Mouse (Mus musculus): ENCODE results near the gene Pth. TPM values are rescaled to one million over a fixed set of nuclear protein-coding genes. Genes with fewer than 3 reads are reported as not detected.

Gene Pth
- not detected in 2 replicates for polyA plus RNA-seq (2016; fragmentation: Nextera tagmentation; extraction: Ambion mirVana)

GRCm38 (mm10) chr7:113388470-113388869 is at the start of gene Pth:
Pth (minus strand) TSS chr7:113388570.
- H3K27ac ChIP-seq, result no peak within 1 kb of the TSS
- no peak within 1 kb of the TSS for H3K4me3 ChIP-seq
- H3K4me1 ChIP-seq (replicated peaks), result no peaks in the 10 kb centered on the region
- no peak for DNase-seq (ENCODE audit: low spot score)
- 89% methylated on average over 2 of the region's 2 CpGs for WGBS
- no peaks in the 10 kb centered on the region for H3K27me3 ChIP-seq (ENCODE audit: insufficient read depth, poor library complexity, severe bottlenecking)
- H3K36me3 ChIP-seq, result no peaks in the 10 kb centered on the region
- H3K9me3 ChIP-seq, result no peaks in the 10 kb centered on the region

GRCm38 (mm10) chr7:113436312-113436711 is 47.9 kb upstream of the Pth start:
- Histone ChIP-seq H3K27me3 (ENCODE audit: insufficient read depth, poor library complexity, severe bottlenecking) (no peaks in the 10 kb centered on the region), H3K36me3 (no peaks in the 10 kb centered on the region), H3K9me3 (no peaks in the 10 kb centered on the region), H3K4me3 (no peak overlapping the region), H3K4me1 (replicated peaks) (no peaks in the 10 kb centered on the region), H3K27ac (no peak overlapping the region)
- DNase-seq (ENCODE audit: low spot score), result no peak
- 92% methylated on average over 10 of the region's 10 CpGs for WGBS

DNA sequence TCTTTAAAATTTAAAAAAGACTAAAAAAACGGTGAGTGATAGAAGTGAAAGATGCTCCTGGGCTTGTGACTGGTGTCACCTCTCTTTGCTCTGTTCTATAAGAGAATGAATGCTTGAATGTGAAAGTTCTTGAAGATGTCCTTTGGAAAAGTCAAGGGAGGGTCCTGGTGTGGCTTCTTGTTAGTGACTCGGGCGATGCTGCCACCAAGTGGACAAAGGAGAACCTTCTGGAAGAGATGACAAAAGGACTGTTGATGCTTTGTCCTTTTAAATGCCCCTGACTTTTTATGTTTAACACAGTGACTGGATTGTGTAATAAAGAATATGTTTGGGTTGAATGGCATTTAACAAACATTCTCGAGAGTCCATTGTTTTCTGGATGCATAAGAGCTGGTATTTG is 45.9 kb upstream of the Pth start:
- DNase-seq (ENCODE audit: low spot score), result peak; percentile 42
- H3K27ac ChIP-seq, result no peak overlapping the region
- WGBS, result 24% methylated on average over 4 of the region's 4 CpGs

DNA sequence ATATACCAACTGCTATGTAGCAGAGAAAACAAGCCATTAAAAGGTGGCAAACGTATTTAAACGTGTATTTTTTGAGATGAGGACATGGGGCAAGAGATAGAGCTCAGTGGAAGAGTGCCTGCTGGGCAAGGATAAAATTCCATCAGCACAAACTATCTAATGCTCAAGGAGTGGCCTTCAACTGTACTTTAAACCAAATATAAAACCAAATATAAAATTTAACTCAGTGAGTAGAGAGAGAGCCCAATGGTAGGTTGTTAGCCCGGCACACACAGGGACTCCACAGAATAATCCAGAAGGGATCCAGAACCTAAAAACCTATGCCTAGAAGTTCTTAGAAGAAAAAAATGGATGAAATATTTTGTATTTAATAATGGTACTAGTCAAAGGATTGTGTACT is 45.1 kb upstream of the Pth start:
- no peaks in the 10 kb centered on the region for H3K9me3 ChIP-seq
- no peaks in the 10 kb centered on the region for H3K36me3 ChIP-seq
- no peaks in the 10 kb centered on the region for H3K27me3 ChIP-seq (ENCODE audit: insufficient read depth, poor library complexity, severe bottlenecking)
- H3K4me1 ChIP-seq (replicated peaks), result no peaks in the 10 kb centered on the region
- no peak for DNase-seq (ENCODE audit: low spot score)
- no peak overlapping the region for H3K4me3 ChIP-seq
- no peak overlapping the region for H3K27ac ChIP-seq
- WGBS, result 84% methylated on average over 3 of the region's 3 CpGs

More for the DNA sequence above, 45.9 kb upstream of the Pth start:
- Histone ChIP-seq H3K9me3 (no peaks in the 10 kb centered on the region), H3K27me3 (ENCODE audit: insufficient read depth, poor library complexity, severe bottlenecking) (no peaks in the 10 kb centered on the region), H3K4me1 (replicated peaks) (no peaks in the 10 kb centered on the region), H3K36me3 (no peaks in the 10 kb centered on the region), H3K4me3 (no peak overlapping the region)

GRCm38 (mm10) chr7:113432891-113433290 is 44.5 kb upstream of the Pth start:
- H3K27ac ChIP-seq, result no peak overlapping the region
- H3K4me3 ChIP-seq, result no peak overlapping the region
- H3K36me3 ChIP-seq, result no peaks in the 10 kb centered on the region
- H3K4me1 ChIP-seq (replicated peaks), result no peaks in the 10 kb centered on the region
- WGBS, result 88% methylated on average over 4 of the region's 4 CpGs
- no peak for DNase-seq (ENCODE audit: low spot score)
- H3K27me3 ChIP-seq (ENCODE audit: insufficient read depth, poor library complexity, severe bottlenecking), result no peaks in the 10 kb centered on the region
- H3K9me3 ChIP-seq, result no peaks in the 10 kb centered on the region

DNA sequence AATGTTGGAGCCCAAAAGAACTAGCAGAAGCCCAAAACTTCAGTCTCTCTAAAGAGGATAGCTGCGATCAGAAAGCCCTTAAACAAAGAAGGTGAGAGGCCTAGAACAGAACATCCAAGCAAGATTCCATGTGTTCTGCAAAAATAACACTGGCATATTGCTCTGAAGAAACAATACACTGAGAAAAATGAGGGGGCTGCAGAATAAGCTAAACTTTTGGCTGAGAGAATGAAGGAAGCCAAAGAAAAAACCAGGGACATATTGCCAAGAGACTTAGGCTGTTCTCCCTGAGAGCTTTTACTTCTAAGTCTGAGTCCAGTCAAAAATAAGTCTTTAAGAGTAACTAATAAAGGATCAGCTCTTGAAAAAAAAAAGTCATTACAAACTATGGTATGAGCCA is 32.4 kb upstream of the Pth start:
- H3K27ac ChIP-seq, result no peak overlapping the region
- DNase-seq (ENCODE audit: low spot score), result no peak
- no peaks in the 10 kb centered on the region for H3K36me3 ChIP-seq
- 0 out of 2 replicates have a peak, but pooled peaks cover 4% of the 10 kb centered on the region for H3K4me1 ChIP-seq (replicated peaks)
- no peak overlapping the region for H3K4me3 ChIP-seq
- H3K9me3 ChIP-seq, result no peaks in the 10 kb centered on the region
- WGBS, result 90% methylated on average over 1 of the region's 1 CpGs
- H3K27me3 ChIP-seq (ENCODE audit: insufficient read depth, poor library complexity, severe bottlenecking), result no peaks in the 10 kb centered on the region

DNA sequence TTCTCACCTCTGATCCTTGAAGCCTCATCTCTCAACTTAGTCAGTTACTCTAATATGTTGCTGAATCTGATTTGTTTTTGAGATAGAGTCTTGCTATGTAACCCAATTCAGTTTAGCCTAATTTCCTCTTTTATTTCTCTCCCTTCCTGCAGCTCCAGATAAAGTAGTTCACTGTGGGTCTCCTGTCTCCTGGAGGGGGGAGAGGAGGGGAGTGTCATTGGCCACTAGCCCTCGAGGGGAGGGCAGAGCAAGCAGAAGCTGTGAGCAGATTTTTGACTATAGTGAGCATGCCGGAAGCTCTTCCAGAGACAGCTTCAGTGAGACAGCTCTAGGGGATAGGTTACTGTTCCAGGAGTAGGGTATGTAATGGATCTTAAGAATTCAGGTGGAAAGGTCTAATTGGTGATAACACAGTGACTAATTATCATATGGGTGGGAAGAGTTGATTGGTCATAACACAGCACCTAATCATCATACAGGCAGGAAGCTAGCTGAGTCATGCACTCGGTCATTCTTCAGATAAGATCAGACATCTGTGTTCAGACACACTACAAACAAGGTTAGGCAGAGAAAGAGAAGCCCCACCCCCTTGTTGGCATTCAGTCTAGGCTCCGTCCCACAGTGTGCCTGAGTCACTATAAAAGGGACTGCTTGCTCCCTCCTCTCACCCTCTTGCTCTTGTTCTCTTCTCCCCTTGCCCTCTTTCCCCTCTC is 30.9 kb upstream of the Pth start:
- Histone ChIP-seq H3K4me1 (replicated peaks) (0 out of 2 replicates have a peak, but pooled peaks cover 4% of the 10 kb centered on the region), H3K36me3 (no peaks in the 10 kb centered on the region), H3K9me3 (no peaks in the 10 kb centered on the region), H3K27me3 (ENCODE audit: insufficient read depth, poor library complexity, severe bottlenecking) (no peaks in the 10 kb centered on the region), H3K4me3 (no peak overlapping the region), H3K27ac (no peak overlapping the region)
- DNase-seq (ENCODE audit: low spot score), result no peak
- WGBS, result 52% methylated on average over 4 of the region's 4 CpGs

DNA sequence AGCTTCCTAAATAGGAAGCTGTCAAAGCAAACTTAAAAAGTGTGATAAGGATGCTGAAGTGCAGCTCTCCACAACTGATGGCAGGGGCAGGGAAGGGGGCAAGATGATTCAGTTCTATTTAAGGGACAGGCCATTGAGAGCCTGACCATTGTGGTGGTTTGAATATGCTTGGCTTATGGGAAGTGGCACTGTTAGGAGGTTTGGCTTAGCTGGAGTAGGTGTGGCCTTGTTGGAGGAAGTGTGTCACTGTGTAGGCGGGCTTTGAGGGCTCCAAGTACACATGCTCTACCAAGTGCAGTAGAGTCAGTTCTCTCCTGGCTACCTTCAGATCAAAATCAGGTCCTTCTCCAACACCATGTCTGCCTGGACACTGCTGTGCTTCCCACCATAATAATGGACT is 28.2 kb upstream of the Pth start:
- no peak overlapping the region for H3K4me3 ChIP-seq
- H3K4me1 ChIP-seq (replicated peaks), result 0 out of 2 replicates have a peak, but pooled peaks cover 4% of the 10 kb centered on the region
- no peak overlapping the region for H3K27ac ChIP-seq
- H3K36me3 ChIP-seq, result no peaks in the 10 kb centered on the region
- 78% methylated on average over 1 of the region's 1 CpGs for WGBS
- H3K27me3 ChIP-seq (ENCODE audit: insufficient read depth, poor library complexity, severe bottlenecking), result no peaks in the 10 kb centered on the region
- H3K9me3 ChIP-seq, result no peaks in the 10 kb centered on the region
- DNase-seq (ENCODE audit: low spot score), result no peak

DNA sequence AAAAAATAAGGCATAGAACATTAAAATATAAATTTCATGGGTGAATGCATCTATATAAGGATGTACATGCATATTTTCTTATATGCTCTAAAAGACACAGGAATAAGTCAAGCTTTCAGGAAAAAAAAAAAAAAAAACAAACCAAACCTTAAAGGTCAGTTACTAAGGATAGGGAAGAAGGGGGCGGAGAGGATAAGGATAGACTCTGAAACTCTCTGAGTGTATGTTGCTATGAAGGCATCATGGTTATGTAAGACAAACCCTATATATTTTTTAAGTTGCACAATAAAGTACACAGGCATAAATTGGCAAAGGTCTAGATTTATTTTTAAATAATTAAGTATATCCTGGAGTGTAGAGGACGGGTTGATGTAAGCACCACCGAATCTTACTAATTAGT is 26.9 kb upstream of the Pth start:
- H3K9me3 ChIP-seq, result no peaks in the 10 kb centered on the region
- H3K4me1 ChIP-seq (replicated peaks), result 0 out of 2 replicates have a peak, but pooled peaks cover 4% of the 10 kb centered on the region
- H3K4me3 ChIP-seq, result no peak overlapping the region
- DNase-seq (ENCODE audit: low spot score), result no peak
- no peaks in the 10 kb centered on the region for H3K27me3 ChIP-seq (ENCODE audit: insufficient read depth, poor library complexity, severe bottlenecking)
- H3K36me3 ChIP-seq, result no peaks in the 10 kb centered on the region
- WGBS, result 94% methylated on average over 3 of the region's 3 CpGs
- no peak overlapping the region for H3K27ac ChIP-seq

GRCm38 (mm10) chr7:113408712-113409111 is 20.3 kb upstream of the Pth start:
- DNase-seq (ENCODE audit: low spot score), result no peak
- 50% methylated on average over 5 of the region's 5 CpGs for WGBS

GRCm38 (mm10) chr7:113398083-113398482 is 9.7 kb upstream of the Pth start:
- H3K4me1 ChIP-seq (replicated peaks), result no peaks in the 10 kb centered on the region
- no peaks in the 10 kb centered on the region for H3K27me3 ChIP-seq (ENCODE audit: insufficient read depth, poor library complexity, severe bottlenecking)
- H3K9me3 ChIP-seq, result no peaks in the 10 kb centered on the region
- no peaks in the 10 kb centered on the region for H3K36me3 ChIP-seq
- H3K27ac ChIP-seq, result no peak overlapping the region
- DNase-seq (ENCODE audit: low spot score), result no peak
- H3K4me3 ChIP-seq, result no peak overlapping the region

More at GRCm38 (mm10) chr7:113408712-113409111, 20.3 kb upstream of the Pth start:
- Histone ChIP-seq H3K27ac (no peak overlapping the region), H3K4me3 (no peak overlapping the region), H3K4me1 (replicated peaks) (no peaks in the 10 kb centered on the region), H3K27me3 (ENCODE audit: insufficient read depth, poor library complexity, severe bottlenecking) (no peaks in the 10 kb centered on the region), H3K9me3 (no peaks in the 10 kb centered on the region), H3K36me3 (no peaks in the 10 kb centered on the region)

DNA sequence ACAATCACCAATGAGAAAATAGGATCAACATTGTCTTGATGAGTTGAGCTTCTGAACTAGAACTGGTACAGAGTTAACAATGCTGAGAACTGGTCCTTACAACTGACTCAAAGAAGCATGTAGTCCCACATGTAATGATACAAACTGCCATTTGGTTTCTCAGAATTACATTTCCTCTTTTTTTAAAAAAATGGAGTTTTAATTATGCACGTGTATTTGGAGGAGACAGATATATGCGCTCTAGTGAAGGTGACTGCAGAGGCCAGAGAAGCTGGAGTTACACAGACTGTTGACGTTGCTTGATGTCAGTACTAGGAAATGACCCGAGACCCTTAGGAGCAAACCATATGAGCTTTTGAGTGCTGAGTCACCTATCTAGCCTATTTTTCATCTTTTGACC is 8.3 kb upstream of the Pth start:
- Histone ChIP-seq H3K4me1 (replicated peaks) (no peaks in the 10 kb centered on the region), H3K36me3 (no peaks in the 10 kb centered on the region), H3K27me3 (ENCODE audit: insufficient read depth, poor library complexity, severe bottlenecking) (no peaks in the 10 kb centered on the region), H3K4me3 (no peak overlapping the region), H3K27ac (no peak overlapping the region), H3K9me3 (no peaks in the 10 kb centered on the region)
- DNase-seq (ENCODE audit: low spot score), result no peak
- WGBS, result 90% methylated on average over 4 of the region's 4 CpGs

DNA sequence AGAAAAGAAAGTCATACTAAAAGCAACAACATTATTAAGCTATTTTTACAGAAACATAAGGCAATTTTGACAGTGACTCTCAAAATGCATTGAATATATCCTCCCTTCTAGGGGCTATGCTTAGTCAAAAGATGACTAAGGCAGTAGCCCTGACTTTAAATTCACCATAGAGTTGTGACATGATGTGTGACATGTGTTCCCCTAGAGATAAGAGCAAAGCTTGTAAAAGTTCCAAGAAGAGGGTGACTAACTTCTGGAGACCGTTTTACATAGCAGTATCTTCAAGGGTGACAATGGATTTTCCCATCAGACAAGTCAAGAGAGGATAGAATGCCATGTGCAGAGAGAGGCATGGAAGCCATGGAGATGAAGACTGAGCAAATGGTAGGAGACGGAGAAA is 3.2 kb upstream of the Pth start:
- Histone ChIP-seq H3K4me1 (replicated peaks) (no peaks in the 10 kb centered on the region), H3K36me3 (no peaks in the 10 kb centered on the region), H3K27ac (no peak overlapping the region), H3K9me3 (no peaks in the 10 kb centered on the region), H3K27me3 (ENCODE audit: insufficient read depth, poor library complexity, severe bottlenecking) (no peaks in the 10 kb centered on the region), H3K4me3 (no peak overlapping the region)
- 84% methylated on average over 2 of the region's 2 CpGs for WGBS
- no peak for DNase-seq (ENCODE audit: low spot score)
